Mouse (Mus musculus) thymus, adult 2 months (tissue): ENCODE measurements around the gene Tex19.2. TPM values are rescaled to one million over a fixed set of nuclear protein-coding genes. Genes with fewer than 3 reads are reported as not detected.

Source experiments
- DNase-seq: peaks from one replicate; pipeline ENCODE4 v3.0.0; 2021
- H3K27ac ChIP-seq: fragments of 200-500 bp; 2 replicates; pipeline ENCODE4 v1.5.1; 2012; ENCODE audit warnings: low read length, control low read depth; ENCODE audit not compliant: control insufficient read depth, insufficient read depth
- H3K27me3 ChIP-seq: fragments of 200-500 bp; 2 replicates; pipeline ENCODE4 v1.6.1; 2012; ENCODE audit warnings: mild to moderate bottlenecking, low read length, moderate library complexity, mixed read lengths; ENCODE audit not compliant: control insufficient read depth, insufficient read depth
- H3K36me3 ChIP-seq: fragments of 200-500 bp; 2 replicates; pipeline ENCODE4 v1.6.1; 2012; ENCODE audit warnings: mild to moderate bottlenecking, low read length, moderate library complexity; ENCODE audit not compliant: control insufficient read depth, insufficient read depth
- H3K4me1 ChIP-seq: fragments of 200-500 bp; replicated peaks from 2 replicates; pipeline ENCODE4 v1.6.1; 2012; ENCODE audit warnings: low read length; ENCODE audit not compliant: control insufficient read depth, insufficient read depth
- H3K4me3 ChIP-seq: fragments of 200-500 bp; 2 replicates; pipeline ENCODE4 v1.5.1; 2012; ENCODE audit warnings: mild to moderate bottlenecking, low read length, control low read depth, moderate library complexity; ENCODE audit not compliant: control insufficient read depth, insufficient read depth
- CTCF ChIP-seq: fragments of 200-500 bp; IDR thresholded peaks from 2 replicates; pipeline ENCODE4 v1.5.1; 2012; ENCODE audit warnings: mild to moderate bottlenecking, control low read depth, low read length, moderate library complexity, borderline replicate concordance; ENCODE audit not compliant: control insufficient read depth, poor library complexity, insufficient read depth; ENCODE audit errors: extremely low read depth
- POLR2A ChIP-seq: fragments of 200-500 bp; IDR thresholded peaks from 2 replicates; pipeline ENCODE4 v1.6.1; 2012; ENCODE audit warnings: mild to moderate bottlenecking, low read length, control low read depth, moderate library complexity; ENCODE audit not compliant: control insufficient read depth, poor library complexity, insufficient read depth; ENCODE audit errors: extremely low read depth
- WGBS: fragments of 180-500 bp; shearing (Covaris S2); methylation state at CpG from one replicate; pipeline ENCODE4 v1.1.7; 2018; 5-methylcytosine and 5-hydroxymethylcytosine counted together
- polyA plus RNA-seq: library from polyadenylated mRNA; depleted of rRNA; stranded (reverse); fragments of >200 nt; gene quantifications from 2 replicates; pipeline ENCODE4 v1.2.3, GENCODE M21; 2012

Gene Tex19.2
- polyA plus RNA-seq, 1 experiment = 0.04 TPM

GRCm38 (mm10) chr11:121145865-121146264 lies 27.4 kb upstream of the Tex19.2 start, which contains the start of gene Tex19.1:
Gene Tex19.1, plus strand, starts transcription at chr11:121146143.
- H3K27ac ChIP-seq = no peak within 1 kb of the TSS
- no peak for DNase-seq
- no peak for TF ChIP-seq CTCF

GRCm38 (mm10) chr11:121143325-121144015 lies 25.0 kb upstream of the Tex19.2 start:
- no peaks in the 10 kb centered on the region for H3K4me1 ChIP-seq
- H3K36me3 ChIP-seq = no peaks in the 10 kb centered on the region
- 87% methylated on average over 9 of the region's 9 CpGs for WGBS
- no peak overlapping the region for H3K4me3 ChIP-seq
- no peaks in the 10 kb centered on the region for H3K27me3 ChIP-seq
- no peak overlapping the region for H3K27ac ChIP-seq
- TF ChIP-seq CTCF (no peak), POLR2A (no peak)
- no peak for DNase-seq

More at GRCm38 (mm10) chr11:121145865-121146264, 27.4 kb upstream of the Tex19.2 start, which contains the start of gene Tex19.1:
- WGBS = 96% methylated on average over 22 of the region's 22 CpGs
- H3K4me3 ChIP-seq = no peak within 1 kb of the TSS
- no peaks in the 10 kb centered on the region for H3K4me1 ChIP-seq
- H3K27me3 ChIP-seq = no peaks in the 10 kb centered on the region
- H3K36me3 ChIP-seq = no peaks in the 10 kb centered on the region

- H3K4me1 ChIP-seq = no peaks in the 10 kb centered on the region
- 61% methylated on average over 6 of the region's 6 CpGs for WGBS
- TF ChIP-seq CTCF = no peak
- TF ChIP-seq POLR2A = no peak
- no peak overlapping the region for H3K27ac ChIP-seq
- no peaks in the 10 kb centered on the region for H3K36me3 ChIP-seq
- no peak overlapping the region for H3K4me3 ChIP-seq
- DNase-seq = no peak
- no peaks in the 10 kb centered on the region for H3K27me3 ChIP-seq
Measured at GRCm38 (mm10) chr11:121138732-121139131, 20.3 kb upstream of the Tex19.2 start.

DNA sequence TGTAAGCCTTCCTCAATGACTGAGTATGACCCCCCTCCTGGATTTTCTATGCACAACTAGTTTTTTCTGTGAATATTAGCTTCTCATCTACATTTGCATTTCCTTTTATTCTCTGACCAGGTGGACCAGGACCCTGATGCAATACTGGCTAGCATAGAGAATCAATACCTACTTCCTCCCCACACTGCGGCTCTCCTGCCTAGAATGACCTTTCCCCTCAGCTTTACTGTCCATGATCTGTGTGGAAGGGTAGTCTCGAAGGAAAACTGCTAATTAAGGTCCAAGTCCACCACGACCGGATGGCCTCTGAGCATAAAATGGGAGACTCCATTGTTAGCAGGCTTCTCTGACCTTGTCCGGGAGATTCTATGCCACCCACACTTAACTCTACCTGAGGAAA lies 19.2 kb upstream of the Tex19.2 start:
- DNase-seq = no peak
- Histone ChIP-seq H3K36me3 (no peaks in the 10 kb centered on the region), H3K27me3 (no peaks in the 10 kb centered on the region), H3K27ac (no peak overlapping the region), H3K4me3 (no peak overlapping the region), H3K4me1 (no peaks in the 10 kb centered on the region)
- TF ChIP-seq CTCF (no peak), POLR2A (no peak)
- WGBS = 88% methylated on average over 5 of the region's 5 CpGs

DNA sequence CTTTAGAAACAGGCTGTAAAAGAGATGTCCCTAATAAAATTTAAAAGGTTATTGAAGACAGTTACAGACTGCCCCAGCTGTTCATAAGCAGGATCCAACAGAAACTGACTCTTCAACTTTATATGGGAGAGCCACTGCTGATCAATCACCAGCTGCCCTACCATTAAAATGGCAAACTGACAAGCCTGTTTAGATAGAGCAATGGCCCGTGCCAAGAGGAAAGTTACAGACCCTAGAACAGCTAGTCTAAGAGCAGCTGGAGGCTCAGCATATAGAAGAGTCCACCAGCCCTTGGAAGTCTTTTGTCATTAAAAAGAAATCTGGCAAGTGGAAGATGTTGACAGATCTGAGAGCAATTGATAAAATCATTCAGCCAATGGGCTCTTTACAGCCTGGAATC lies 16.1 kb upstream of the Tex19.2 start:
- H3K27me3 ChIP-seq = no peaks in the 10 kb centered on the region
- no peak for DNase-seq
- H3K27ac ChIP-seq = no peak overlapping the region
- H3K36me3 ChIP-seq = no peaks in the 10 kb centered on the region
- TF ChIP-seq CTCF = no peak
- no peak for TF ChIP-seq POLR2A
- WGBS = 86% methylated on average over 1 of the region's 1 CpGs
- H3K4me1 ChIP-seq = no peaks in the 10 kb centered on the region
- H3K4me3 ChIP-seq = no peak overlapping the region

GRCm38 (mm10) chr11:121129616-121130015 lies 11.1 kb upstream of the Tex19.2 start:
- Histone ChIP-seq H3K4me1 (no peaks in the 10 kb centered on the region), H3K4me3 (no peak overlapping the region), H3K27ac (no peak overlapping the region), H3K27me3 (no peaks in the 10 kb centered on the region), H3K36me3 (no peaks in the 10 kb centered on the region)
- no peak for DNase-seq
- no peak for TF ChIP-seq CTCF
- TF ChIP-seq POLR2A = no peak
- 75% methylated on average over 1 of the region's 1 CpGs for WGBS

DNA sequence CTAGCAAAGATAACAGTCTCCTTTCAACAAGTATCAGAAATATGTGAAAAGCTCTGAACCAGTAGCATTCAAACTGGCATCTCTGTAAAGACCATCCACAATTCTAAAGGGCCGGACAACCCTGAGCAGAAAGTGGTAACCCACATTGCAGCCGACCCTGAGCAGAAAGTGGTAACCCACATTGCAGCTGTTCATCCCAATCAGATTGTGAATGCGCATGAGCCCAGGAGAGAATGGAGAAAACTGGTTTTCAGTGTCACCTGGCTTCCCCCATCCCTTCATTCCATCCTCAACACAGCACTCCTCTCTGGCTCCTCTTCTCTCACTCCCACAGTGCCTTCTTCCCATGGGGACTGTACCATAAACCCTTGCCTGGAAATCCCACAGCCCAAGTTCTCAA lies 9.0 kb upstream of the Tex19.2 start:
- H3K4me3 ChIP-seq = no peak overlapping the region
- H3K27me3 ChIP-seq = no peaks in the 10 kb centered on the region
- no peak for DNase-seq
- no peaks in the 10 kb centered on the region for H3K4me1 ChIP-seq
- H3K27ac ChIP-seq = no peak overlapping the region
- WGBS = 54% methylated on average over 3 of the region's 3 CpGs
- TF ChIP-seq POLR2A (no peak), CTCF (no peak)
- no peaks in the 10 kb centered on the region for H3K36me3 ChIP-seq
